Mouse (Mus musculus) CH12F3 (cell line): Measurements from ENCODE around the gene Slc34a1.

Source experiments
- in situ Hi-C: fragments of 300-500 bp; cut with MboI; formaldehyde crosslinking; loops from 2 replicates; pipeline ENCODE4 v1.14.3; 2020; ENCODE audit warnings: low sequenced_read_pairs

Slc34a1 gene

GRCm38 (mm10) chr13:55398088-55398487 is at the start of gene Slc34a1:
TSS of gene Slc34a1 (plus strand) at chr13:55398187.
- in situ Hi-C loops = no loop called here

DNA sequence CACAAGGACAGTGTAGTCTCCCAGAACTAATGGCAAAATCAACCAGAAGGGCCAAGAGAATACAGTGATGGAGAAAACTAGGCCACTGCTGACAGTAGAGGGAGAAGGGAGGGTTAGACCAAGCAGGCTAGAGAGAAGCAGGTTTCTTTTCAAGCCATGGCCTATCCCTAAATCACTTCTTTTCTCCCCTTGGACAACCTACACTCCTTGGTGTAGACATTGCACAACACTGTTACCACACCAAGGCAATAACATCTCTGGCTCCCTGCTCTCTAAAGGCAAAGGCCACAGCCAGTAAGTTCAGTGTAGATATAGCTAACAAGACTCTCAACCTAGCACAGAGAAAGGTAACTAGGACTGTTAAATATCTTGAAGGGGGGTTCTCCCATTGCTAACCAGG is 36.8 kb upstream of the Slc34a1 start:
- in situ Hi-C loops = no loop called here

DNA sequence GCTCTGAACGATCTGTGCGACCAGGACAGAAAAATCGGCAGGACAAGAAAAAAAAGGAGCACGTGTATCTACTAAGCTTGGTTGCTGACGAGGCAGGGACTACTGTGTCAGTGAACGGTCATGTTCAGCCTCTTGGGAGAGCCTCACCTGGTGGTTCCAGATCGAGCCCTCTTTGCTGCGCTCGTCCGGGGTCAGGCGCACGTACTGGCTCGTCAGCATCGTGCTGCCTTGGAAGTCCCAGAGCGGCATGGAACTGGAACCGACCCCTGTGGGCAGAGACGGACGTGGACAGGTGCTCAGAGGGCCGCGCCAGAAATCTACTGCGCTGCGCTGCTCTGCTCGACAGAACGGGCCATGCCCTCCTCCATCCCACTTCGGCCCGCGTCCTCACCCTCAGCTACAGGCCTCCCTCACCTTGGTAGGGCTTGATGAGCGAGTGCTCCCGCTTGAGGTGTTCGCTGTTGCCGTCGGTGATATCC is 36.0 kb upstream of the Slc34a1 start:
- in situ Hi-C loops = no loop called here

- in situ Hi-C loops = no loop called here
Measured at GRCm38 (mm10) chr13:55362453-55363060, 35.4 kb upstream of the Slc34a1 start, which contains the start of gene Lman2. TSS of gene Lman2 (minus strand) at chr13:55362783.

- in situ Hi-C loops = no loop called here
Measured at GRCm38 (mm10) chr13:55368401-55368800, 29.6 kb upstream of the Slc34a1 start.

DNA sequence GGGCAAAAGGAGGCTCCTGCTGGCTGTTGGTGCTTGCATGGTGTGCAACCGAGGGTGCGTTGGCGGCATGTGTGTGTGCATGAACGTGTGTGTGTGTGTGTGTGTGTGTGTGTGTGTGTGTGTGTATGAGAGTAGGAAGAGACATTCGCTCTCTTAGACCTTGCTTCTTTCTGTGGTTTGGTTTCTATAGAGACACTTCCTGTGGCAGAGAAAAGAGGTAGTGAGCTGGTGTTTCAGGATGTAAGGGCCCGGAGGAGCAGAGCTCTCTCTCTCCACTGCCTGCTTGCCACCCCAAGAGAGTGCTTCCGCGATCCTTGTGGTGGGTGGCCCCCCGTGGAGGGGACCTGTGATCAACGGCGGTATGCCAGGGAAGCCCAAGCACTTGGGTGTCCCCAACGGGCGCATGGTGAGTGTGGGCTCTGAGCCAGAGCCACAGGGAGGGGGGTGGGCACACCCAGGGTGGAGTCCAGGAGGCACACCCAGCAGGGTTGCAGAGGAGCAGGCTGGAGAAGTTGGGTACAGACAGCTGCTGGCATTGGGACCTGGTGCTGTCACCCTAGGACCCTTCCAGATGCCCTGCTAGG is 28.4 kb upstream of the Slc34a1 start, which contains the start of gene Rgs14:
TSS of gene Rgs14 (plus strand) at position 202 of the 584 bp plus-strand sequence.
- in situ Hi-C loops = no loop called here

DNA sequence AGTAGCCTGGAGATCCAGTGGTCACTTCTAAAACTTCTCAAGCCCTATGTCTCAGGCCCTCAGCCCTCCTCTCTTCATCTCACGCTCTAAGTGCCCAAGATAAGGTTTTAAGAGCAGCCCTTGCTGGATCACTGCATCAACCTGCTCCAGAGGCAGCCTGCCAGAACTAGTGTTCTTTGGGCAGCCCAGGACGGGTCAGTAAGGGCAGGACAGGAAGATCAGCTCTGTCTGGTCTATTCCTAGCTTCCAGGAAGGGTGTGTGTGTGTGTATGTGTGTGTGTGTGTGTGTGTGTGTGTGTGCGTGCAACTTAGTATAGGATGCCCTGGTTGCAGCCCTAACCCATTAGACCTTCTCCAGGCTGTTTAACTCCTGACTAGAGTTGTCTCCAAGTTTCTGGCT is 27.8 kb upstream of the Slc34a1 start:
- in situ Hi-C loops = no loop called here

DNA sequence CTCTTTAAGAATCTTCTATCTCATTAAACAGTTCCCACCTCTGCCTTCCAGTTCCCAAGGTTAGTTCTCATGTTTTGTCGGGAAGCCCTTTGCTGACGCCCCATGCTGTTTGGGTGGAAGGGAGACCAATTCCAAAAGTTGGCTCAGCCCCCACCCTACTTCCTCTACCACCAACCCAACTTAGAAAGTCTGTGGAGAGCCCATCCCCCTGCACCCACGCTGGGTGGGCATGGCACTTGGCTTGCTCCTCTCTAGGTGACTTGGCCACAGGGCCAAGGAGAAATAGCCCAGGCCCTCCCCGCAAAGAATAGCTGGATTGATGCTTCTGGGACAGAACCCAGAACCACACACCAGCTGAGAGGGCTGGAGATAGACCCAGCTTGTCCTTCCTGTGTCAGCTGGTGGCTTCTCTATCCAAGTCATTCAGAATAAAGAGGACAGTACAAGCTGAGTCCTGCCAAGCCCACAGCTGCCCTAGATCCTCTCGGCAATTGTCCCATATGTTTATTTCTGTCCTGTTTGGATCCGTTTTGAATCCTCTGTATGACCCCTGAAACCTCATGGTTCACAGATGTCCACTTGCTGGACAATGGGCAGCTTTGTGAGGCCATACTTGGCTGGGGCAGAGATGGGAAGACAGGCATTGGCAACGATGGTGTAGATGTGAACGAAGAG is 26.8 kb upstream of the Slc34a1 start:
- in situ Hi-C loops = no loop called here

DNA sequence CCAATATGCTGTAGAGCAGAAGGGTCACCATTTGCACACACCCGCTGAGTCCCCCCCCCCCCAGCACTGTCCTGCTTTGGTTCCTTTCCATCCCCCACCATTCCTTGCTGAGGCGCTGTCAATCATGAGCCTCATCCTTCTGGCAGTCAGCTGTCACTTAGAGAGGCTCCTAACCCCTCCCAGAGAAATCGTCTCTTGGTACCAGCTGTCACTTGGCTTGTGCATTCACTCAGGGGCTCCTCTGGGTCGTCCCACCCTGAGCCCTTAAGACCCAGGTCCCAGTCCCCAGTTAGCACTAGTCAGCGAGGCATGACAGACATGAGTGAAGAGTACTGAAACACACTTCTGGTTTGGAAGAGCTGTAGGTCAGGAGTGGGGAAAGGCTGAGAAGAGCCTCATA is 26.2 kb upstream of the Slc34a1 start:
- in situ Hi-C loops = no loop called here

DNA sequence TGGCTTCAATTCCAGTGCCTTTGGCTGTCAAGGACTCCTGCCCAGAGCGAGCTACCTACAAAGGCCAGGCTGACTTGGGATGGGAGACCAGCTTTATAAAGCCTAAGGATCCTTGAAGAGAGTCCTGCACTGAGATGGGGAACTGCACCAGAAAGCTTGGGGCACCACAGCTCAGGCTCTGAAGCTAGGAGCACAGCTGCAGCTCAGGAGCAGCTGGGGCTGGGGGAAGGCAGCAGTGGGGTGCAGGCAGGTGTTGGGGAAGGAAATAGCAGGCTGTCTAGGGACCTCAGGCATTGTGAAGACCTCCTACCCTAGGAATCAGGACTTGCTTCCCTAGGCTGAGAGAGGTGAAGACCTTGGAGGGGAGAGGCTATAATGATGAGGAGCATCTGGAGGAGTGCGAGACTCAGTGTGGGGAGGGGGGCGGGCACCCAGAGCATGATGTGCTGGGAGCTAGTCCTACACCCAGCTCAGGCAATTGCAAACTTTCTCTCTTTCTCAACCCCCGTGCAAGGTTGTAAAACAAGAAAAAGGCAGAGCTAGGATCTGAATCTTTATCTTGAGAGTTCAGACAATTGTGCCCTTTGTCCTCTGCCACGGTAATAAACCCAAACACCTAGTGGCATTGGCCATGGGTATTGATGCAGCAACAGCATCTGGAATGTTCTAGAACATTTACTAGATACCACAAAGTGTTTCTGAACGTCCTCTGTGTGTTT is 23.6 kb upstream of the Slc34a1 start:
- in situ Hi-C loops = no loop called here

GRCm38 (mm10) chr13:55375877-55376276 is 22.1 kb upstream of the Slc34a1 start:
- in situ Hi-C loops = no loop called here

- in situ Hi-C loops = no loop called here
Measured at GRCm38 (mm10) chr13:55378907-55379580, 18.9 kb upstream of the Slc34a1 start.

- in situ Hi-C loops = no loop called here
Measured at GRCm38 (mm10) chr13:55381790-55382189, 16.2 kb upstream of the Slc34a1 start.

GRCm38 (mm10) chr13:55390644-55391043 is 7.3 kb upstream of the Slc34a1 start:
- in situ Hi-C loops = no loop called here

- in situ Hi-C loops = no loop called here
Measured at GRCm38 (mm10) chr13:55391626-55392029, 6.4 kb upstream of the Slc34a1 start.

GRCm38 (mm10) chr13:55392933-55393332 is 5.1 kb upstream of the Slc34a1 start:
- in situ Hi-C loops = no loop called here

- in situ Hi-C loops = no loop called here
Measured at GRCm38 (mm10) chr13:55399300-55400038, 1.5 kb downstream of the Slc34a1 start.

GRCm38 (mm10) chr13:55400039-55400346 is 2.0 kb downstream of the Slc34a1 start:
- in situ Hi-C loops = no loop called here

GRCm38 (mm10) chr13:55403266-55403665 is 5.3 kb downstream of the Slc34a1 start:
- in situ Hi-C loops = no loop called here
